Mouse (Mus musculus): Measurements from ENCODE around the gene Prmt1.

DNA sequence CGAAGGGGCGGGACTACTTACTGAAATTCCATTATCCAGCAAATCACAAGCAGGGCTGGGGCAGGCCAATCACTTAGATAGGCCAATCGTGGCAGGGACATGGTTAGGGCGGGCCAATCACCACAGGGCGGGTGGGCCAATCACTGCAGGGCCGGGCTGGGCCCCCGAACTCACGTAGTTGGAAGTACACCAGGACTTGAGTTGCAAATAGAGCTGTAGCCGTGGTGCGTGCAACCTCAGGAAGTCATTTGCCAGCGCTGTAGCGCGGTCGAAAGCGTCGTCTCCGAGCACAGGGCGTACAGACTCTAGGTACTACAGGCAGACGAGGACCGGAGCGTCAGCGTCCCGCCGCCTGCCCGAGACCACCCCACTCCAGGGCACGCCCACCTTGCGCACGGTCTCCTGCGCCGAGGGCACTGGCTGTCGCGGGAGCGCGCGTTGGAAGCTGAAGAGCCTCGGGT is 16.1 kb downstream of the Prmt1 start:
- no peak for TF ChIP-seq CTCF (IDR thresholded peaks at IDR 0.05; ENCODE audit: low read depth)
- no peak for TF ChIP-seq EP300 (IDR thresholded peaks at IDR 0.05; ENCODE audit: low read depth)

Measured in liver, embryonic 14.5 days (tissue).